Mouse (Mus musculus) erythroblast, adult 5-6 weeks (primary cell): ENCODE measurements around the gene Zfp105. TPM values are rescaled to one million over a fixed set of nuclear protein-coding genes. Genes with fewer than 3 reads are reported as not detected.
A peak's percentile ranks its signal among the peaks of the same experiment; 100 is the strongest.

Source experiments
- ATAC-seq: replicated peaks from 2 replicates; pipeline ENCODE4 v1.8.0; 2016; ENCODE audit warnings: moderate number of reproducible peaks, mild to moderate bottlenecking, moderate TSS enrichment, inconsistent platforms; ENCODE audit not compliant: poor library complexity, low FRiP score, severe bottlenecking
- total RNA-seq, 2 experiments: library from RNA; stranded (forward) in 1 of 2; stranded (reverse) in 1 of 2; fragments of 150-400 nt in 1 of 2; fragments of 200-764, 138-1000 nt in 1 of 2; gene quantifications; 2 replicates each; pipeline versions ENCODE4 v1.2.3 to v1.2.4; 2015 to 2017; ENCODE audit warnings: low replicate concordance in 2 of 2

Gene Zfp105
- total RNA-seq (2015; ENCODE audit: low replicate concordance) (1.9 TPM in 1 of 2 replicates, not detected in the other), total RNA-seq (2017; ENCODE audit: low replicate concordance) (1.8 TPM in 1 of 2 replicates, not detected in the other)

- ATAC-seq: no peak
These were observed at the start of gene Zfp105 for GRCm38 (mm10) chr9:122922936-122923381. Gene Zfp105, plus strand, starts transcription at chr9:122923072.

GRCm38 (mm10) chr9:122874653-122875052 lies 48.2 kb upstream of the Zfp105 start:
- no peak for ATAC-seq

- ATAC-seq: no peak
These were observed 47.7 kb upstream of the Zfp105 start for GRCm38 (mm10) chr9:122875145-122875544.

- no peak for ATAC-seq
These were observed 37.5 kb upstream of the Zfp105 start, which contains the start of gene Zkscan7 for GRCm38 (mm10) chr9:122885385-122885784. Gene Zkscan7, plus strand, starts transcription at chr9:122885685.

GRCm38 (mm10) chr9:122886372-122887179 lies 36.3 kb upstream of the Zfp105 start:
- ATAC-seq: peak; percentile 69; the same call in 1 of the 2 replicates

GRCm38 (mm10) chr9:122901047-122901446 lies 21.8 kb upstream of the Zfp105 start:
- ATAC-seq: no peak

GRCm38 (mm10) chr9:122902717-122903535 lies 19.9 kb upstream of the Zfp105 start:
- ATAC-seq: no peak

GRCm38 (mm10) chr9:122922436-122922835 lies 436 bp upstream of the Zfp105 start:
- no peak for ATAC-seq

- ATAC-seq: no peak
These were observed 6.0 kb downstream of the Zfp105 start for GRCm38 (mm10) chr9:122928915-122929314.

GRCm38 (mm10) chr9:122950643-122951475 lies 28.0 kb downstream of the Zfp105 start, which contains the start of the genes 1110059G10Rik and Kif15:
Gene 1110059G10Rik, minus strand, starts transcription at chr9:122951000.
Gene Kif15, plus strand, starts transcription at chr9:122951046.
- peak; percentile 87 for ATAC-seq

Other genes with a start within 250 kb of the Zfp105 start
- gene Topaz1, start 175.7 kb upstream of the Zfp105 start, total RNA-seq (2015; ENCODE audit: low replicate concordance): 0.21 TPM in 1 of 2 replicates, not detected in the other
- gene Topaz1, start 175.7 kb upstream of the Zfp105 start, total RNA-seq (2017; ENCODE audit: low replicate concordance): 0.14 TPM in 1 of 2 replicates, not detected in the other
- 0.19 and 0.84 TPM in 2 replicates for gene Tcaim, start 117.5 kb upstream of the Zfp105 start, total RNA-seq (2015; ENCODE audit: low replicate concordance)
- gene Tcaim, start 117.5 kb upstream of the Zfp105 start, total RNA-seq (2017; ENCODE audit: low replicate concordance): 1.3 and 1.7 TPM in 2 replicates
- gene Gm35549, start 79.0 kb upstream of the Zfp105 start, total RNA-seq (2015; ENCODE audit: low replicate concordance): not detected in 2 replicates
- gene Gm35549, start 79.0 kb upstream of the Zfp105 start, total RNA-seq (2017; ENCODE audit: low replicate concordance): not detected in 2 replicates
- 16.7 TPM in 2 replicates for gene Zfp445, start 57.1 kb upstream of the Zfp105 start, total RNA-seq (2015; ENCODE audit: low replicate concordance)
- gene Zfp445, start 57.1 kb upstream of the Zfp105 start, total RNA-seq (2017; ENCODE audit: low replicate concordance): 18.7 and 19.8 TPM in 2 replicates
- 0.77 TPM in 1 of 2 replicates, not detected in the other for gene Zkscan7, start 37.4 kb upstream of the Zfp105 start, total RNA-seq (2015; ENCODE audit: low replicate concordance)
- not detected in 2 replicates for gene Zkscan7, start 37.4 kb upstream of the Zfp105 start, total RNA-seq (2017; ENCODE audit: low replicate concordance)
- 22.9 and 32.4 TPM in 2 replicates for gene 1110059G10Rik, start 27.9 kb downstream of the Zfp105 start, total RNA-seq (2015; ENCODE audit: low replicate concordance)
- 5.8 and 18.7 TPM in 2 replicates for gene 1110059G10Rik, start 27.9 kb downstream of the Zfp105 start, total RNA-seq (2017; ENCODE audit: low replicate concordance)
- 43.4 and 70.8 TPM in 2 replicates for gene Kif15, start 28.0 kb downstream of the Zfp105 start, total RNA-seq (2015; ENCODE audit: low replicate concordance)
- gene Kif15, start 28.0 kb downstream of the Zfp105 start, total RNA-seq (2017; ENCODE audit: low replicate concordance): 118 and 133 TPM in 2 replicates
- gene Tmem42, start 98.3 kb downstream of the Zfp105 start, total RNA-seq (2015; ENCODE audit: low replicate concordance): 2.5 and 5.4 TPM in 2 replicates
- gene Tmem42, start 98.3 kb downstream of the Zfp105 start, total RNA-seq (2017; ENCODE audit: low replicate concordance): 1.1 and 1.3 TPM in 2 replicates
- gene Tgm4, start 111.7 kb downstream of the Zfp105 start, total RNA-seq (2015; ENCODE audit: low replicate concordance): not detected in 2 replicates
- not detected in 2 replicates for gene Tgm4, start 111.7 kb downstream of the Zfp105 start, total RNA-seq (2017; ENCODE audit: low replicate concordance)
- gene Zdhhc3, start 190.1 kb downstream of the Zfp105 start, total RNA-seq (2015; ENCODE audit: low replicate concordance): 11.7 and 24.9 TPM in 2 replicates
- gene Zdhhc3, start 190.1 kb downstream of the Zfp105 start, total RNA-seq (2017; ENCODE audit: low replicate concordance): 8.4 and 15.1 TPM in 2 replicates
- 6.5 and 12.3 TPM in 2 replicates for gene Exosc7, start 190.1 kb downstream of the Zfp105 start, total RNA-seq (2015; ENCODE audit: low replicate concordance)
- gene Exosc7, start 190.1 kb downstream of the Zfp105 start, total RNA-seq (2017; ENCODE audit: low replicate concordance): 12.9 and 24.5 TPM in 2 replicates
- gene Clec3b, start 227.9 kb downstream of the Zfp105 start, total RNA-seq (2015; ENCODE audit: low replicate concordance): not detected in 2 replicates
- gene Clec3b, start 227.9 kb downstream of the Zfp105 start, total RNA-seq (2017; ENCODE audit: low replicate concordance): not detected in 2 replicates